Mouse (Mus musculus) adrenal gland, adult 2 months (tissue): ENCODE measurements around the gene Gstm5. TPM values are rescaled to one million over a fixed set of nuclear protein-coding genes. Genes with fewer than 3 reads are reported as not detected.
A peak's percentile ranks its signal among the peaks of the same experiment; 100 is the strongest.
"Not testable (repeated sequence)": the region's sequence is repeated elsewhere in the genome, so short reads cannot be mapped to it uniquely, and the experiment has no call there.

ENCODE experiments used
- DNase-seq: peaks from one replicate; pipeline ENCODE4 v3.0.0; 2021
- polyA plus RNA-seq: library from polyadenylated mRNA; depleted of rRNA; stranded (reverse); fragments of >200 nt; gene quantifications from 2 replicates; pipeline ENCODE4 v1.2.3, GENCODE M21; 2012
- total RNA-seq, 2 experiments: library from RNA; stranded (reverse); gene quantifications; 2 replicates each; pipeline ENCODE4 v1.2.3; 2021

The Gstm5 gene
- total and polyA plus RNA-seq, 3 experiments: 11.9 to 55.3 (median 34.7) TPM

GRCm38 (mm10) chr3:107873335-107874251 is 22.0 kb upstream of the Gstm5 start:
- no peak for DNase-seq

GRCm38 (mm10) chr3:107875231-107875630 is 20.4 kb upstream of the Gstm5 start:
- DNase-seq: no peak

GRCm38 (mm10) chr3:107877005-107877404 is 18.6 kb upstream of the Gstm5 start, which contains the start of gene Eps8l3:
TSS of gene Eps8l3 (plus strand) at chr3:107877229.
- no peak for DNase-seq

- DNase-seq: no peak
These were observed 17.6 kb upstream of the Gstm5 start for GRCm38 (mm10) chr3:107877747-107878736.

GRCm38 (mm10) chr3:107887674-107888495 is 7.7 kb upstream of the Gstm5 start:
- DNase-seq: peak; percentile 5

- not testable (repeated sequence) for DNase-seq
These were observed 6.4 kb upstream of the Gstm5 start for GRCm38 (mm10) chr3:107889236-107889635.

GRCm38 (mm10) chr3:107895194-107895719 is 364 bp upstream of the Gstm5 start:
- no peak for DNase-seq

- DNase-seq: no peak
These were observed 3.1 kb downstream of the Gstm5 start for GRCm38 (mm10) chr3:107898691-107899090.

GRCm38 (mm10) chr3:107900955-107901673 is 5.5 kb downstream of the Gstm5 start:
- DNase-seq: no peak

GRCm38 (mm10) chr3:107905942-107906341 is 10.3 kb downstream of the Gstm5 start:
- DNase-seq: no peak

GRCm38 (mm10) chr3:107916674-107917073 is 21.1 kb downstream of the Gstm5 start:
- no peak for DNase-seq

- DNase-seq: no peak
These were observed 21.5 kb downstream of the Gstm5 start for GRCm38 (mm10) chr3:107917097-107917496.

- no peak for DNase-seq
These were observed 22.3 kb downstream of the Gstm5 start for GRCm38 (mm10) chr3:107917783-107918408.

GRCm38 (mm10) chr3:107920348-107920747 is 24.7 kb downstream of the Gstm5 start:
- no peak for DNase-seq

GRCm38 (mm10) chr3:107925335-107925734 is 29.7 kb downstream of the Gstm5 start:
- no peak for DNase-seq

GRCm38 (mm10) chr3:107927841-107928240 is 32.2 kb downstream of the Gstm5 start:
- peak; percentile 67 for DNase-seq

- DNase-seq: no peak
These were observed 33.1 kb downstream of the Gstm5 start for GRCm38 (mm10) chr3:107928691-107929090.

- no peak for DNase-seq
These were observed 33.6 kb downstream of the Gstm5 start for GRCm38 (mm10) chr3:107929243-107929642.

- DNase-seq: no peak
These were observed 34.1 kb downstream of the Gstm5 start for GRCm38 (mm10) chr3:107929731-107930130.

GRCm38 (mm10) chr3:107931134-107931533 is 35.5 kb downstream of the Gstm5 start:
- DNase-seq: no peak
